Mouse (Mus musculus) lung, postnatal 0 days (tissue): ENCODE data around the gene Slc38a2.

Experiments
- CTCF ChIP-seq: IDR thresholded peaks from 2 replicates; pipeline ENCODE4 v1.5.1; 2016; ENCODE audit warnings: antibody characterized with exemption, mild to moderate bottlenecking
- EP300 ChIP-seq: IDR thresholded peaks from 2 replicates; pipeline ENCODE4 v1.6.1; 2016; ENCODE audit warnings: antibody characterized with exemption, mild to moderate bottlenecking, control low read depth

DNA sequence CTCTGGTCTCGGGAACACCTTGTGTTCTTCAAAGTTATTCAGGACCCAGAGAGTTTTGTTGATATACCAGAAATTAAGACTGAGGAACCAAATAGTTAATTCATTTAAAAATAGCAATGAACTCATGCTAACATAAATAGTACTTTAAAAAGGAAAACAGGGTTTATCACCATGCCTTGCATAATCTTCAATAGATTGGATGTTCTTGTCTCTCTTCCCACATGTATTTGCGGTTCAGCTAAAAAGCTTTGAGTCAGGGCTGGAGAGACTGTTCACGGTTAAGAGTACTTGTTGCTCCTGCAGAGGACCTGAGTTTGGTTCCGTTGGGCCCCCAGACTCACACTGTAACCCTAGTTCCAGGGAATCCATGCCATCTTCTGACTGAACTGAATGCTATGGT, 16.8 kb upstream of the Slc38a2 start:
- TF ChIP-seq CTCF (no peak), EP300 (no peak)
